Mouse (Mus musculus) kidney, embryonic 16.5 days (tissue): ENCODE data around the gene Dip2b. TPM values are rescaled to one million over a fixed set of nuclear protein-coding genes. Genes with fewer than 3 reads are reported as not detected.

Experiments used
- ATAC-seq: fragments of 200-750 bp; cut with Nextera tagmentation; 2 replicates; pipeline ENCODE4 v1.8.0; 2017; ENCODE audit warnings: moderate TSS enrichment; ENCODE audit not compliant: low FRiP score, low TSS enrichment
- H3K27ac ChIP-seq: fragments of 300-500 bp; sonication (generic); 2 replicates; pipeline ENCODE4 v1.5.1; 2014; ENCODE audit warnings: low read length
- H3K27me3 ChIP-seq: fragments of 300-500 bp; sonication (generic); 2 replicates; pipeline ENCODE4 v1.6.1; 2014; ENCODE audit warnings: low read length, control low read depth, mixed read lengths; ENCODE audit not compliant: insufficient read depth
- H3K36me3 ChIP-seq: fragments of 300-500 bp; sonication (generic); 2 replicates; pipeline ENCODE4 v1.6.1; 2014; ENCODE audit warnings: low read length, control low read depth, mixed read lengths; ENCODE audit not compliant: insufficient read depth
- H3K4me1 ChIP-seq: fragments of 300-500 bp; sonication (generic); 2 replicates; pipeline ENCODE4 v1.6.1; 2014; ENCODE audit warnings: low read length, control low read depth, mixed read lengths; ENCODE audit not compliant: insufficient read depth
- H3K4me2 ChIP-seq: fragments of 300-500 bp; sonication (generic); replicated peaks from 2 replicates; pipeline ENCODE4 v1.6.1; 2014; ENCODE audit warnings: low read depth, low read length
- H3K4me3 ChIP-seq: fragments of 300-500 bp; sonication (generic); 2 replicates; pipeline ENCODE4 v1.5.1; 2014; ENCODE audit warnings: mild to moderate bottlenecking, low read length
- H3K9ac ChIP-seq: fragments of 300-500 bp; sonication (generic); replicated peaks from 2 replicates; pipeline ENCODE4 v1.6.1; 2014; ENCODE audit warnings: low read length
- H3K9me3 ChIP-seq: fragments of 300-500 bp; sonication (generic); 2 replicates; pipeline ENCODE4 v1.6.1; 2016; ENCODE audit warnings: low read length, control low read depth
- WGBS: fragments of 180-500 bp; shearing (Covaris S2); extraction: QIAGEN DNeasy Blood & Tissue Kit; methylation state at CpG from one replicate; pipeline ENCODE4 v1.1.7; 2014; 5-methylcytosine and 5-hydroxymethylcytosine counted together
- polyA plus RNA-seq: library from polyadenylated mRNA; unstranded; fragments of >200 nt; fragmentation: Nextera tagmentation; extraction: Ambion mirVana; gene quantifications from 2 replicates; pipeline ENCODE4 v1.2.1, GENCODE M21; 2015

Gene Dip2b
- polyA plus RNA-seq, 1 experiment from 2014 or later = 8.8 TPM

GRCm38 (mm10) chr15:100096587-100097428 is 58.3 kb downstream of the Dip2b start:
- H3K9ac ChIP-seq = no peak overlapping the region
- ATAC-seq = no peak
- peaks cover 31% of the 10 kb centered on the region for H3K4me1 ChIP-seq
- H3K27me3 ChIP-seq = no peaks in the 10 kb centered on the region
- H3K36me3 ChIP-seq = no peaks in the 10 kb centered on the region
- no peak overlapping the region for H3K4me3 ChIP-seq
- H3K27ac ChIP-seq = no peak overlapping the region
- H3K9me3 ChIP-seq = no peaks in the 10 kb centered on the region
- H3K4me2 ChIP-seq = no peak overlapping the region
- WGBS = 84% methylated on average over 7 of the region's 7 CpGs

GRCm38 (mm10) chr15:100100336-100100735 is 61.9 kb downstream of the Dip2b start:
- Histone ChIP-seq H3K4me2 (no peak overlapping the region), H3K27me3 (no peaks in the 10 kb centered on the region), H3K9me3 (no peaks in the 10 kb centered on the region), H3K4me1 (peaks cover 29% of the 10 kb centered on the region), H3K4me3 (no peak overlapping the region), H3K36me3 (no peaks in the 10 kb centered on the region), H3K27ac (no peak overlapping the region), H3K9ac (no peak overlapping the region)
- WGBS = 75% methylated on average over 7 of the region's 7 CpGs
- no peak for ATAC-seq

- no peaks in the 10 kb centered on the region for H3K9me3 ChIP-seq
- no peak overlapping the region for H3K4me3 ChIP-seq
- H3K27me3 ChIP-seq = no peaks in the 10 kb centered on the region
- H3K4me2 ChIP-seq = no peak overlapping the region
- no peak overlapping the region for H3K9ac ChIP-seq
- no peak for ATAC-seq
- no peaks in the 10 kb centered on the region for H3K36me3 ChIP-seq
- peak overlapping the region; percentile 48; the same call in 1 of the 2 replicates for H3K27ac ChIP-seq
- H3K4me1 ChIP-seq = peaks cover 29% of the 10 kb centered on the region
Measured at GRCm38 (mm10) chr15:100101206-100101605, 62.7 kb downstream of the Dip2b start.

GRCm38 (mm10) chr15:100104126-100104525 is 65.7 kb downstream of the Dip2b start:
- 84% methylated on average over 2 of the region's 2 CpGs for WGBS
- Histone ChIP-seq H3K27ac (no peak overlapping the region), H3K4me3 (no peak overlapping the region), H3K9me3 (no peaks in the 10 kb centered on the region), H3K36me3 (no peaks in the 10 kb centered on the region), H3K4me1 (peaks cover 40% of the 10 kb centered on the region), H3K27me3 (no peaks in the 10 kb centered on the region), H3K4me2 (no peak overlapping the region), H3K9ac (no peak overlapping the region)
- no peak for ATAC-seq

- WGBS = 78% methylated on average over 18 of the region's 18 CpGs
- H3K4me1 ChIP-seq = peaks cover 31% of the 10 kb centered on the region
- no peak overlapping the region for H3K27ac ChIP-seq
- ATAC-seq = no peak
- H3K36me3 ChIP-seq = no peaks in the 10 kb centered on the region
- no peaks in the 10 kb centered on the region for H3K27me3 ChIP-seq
- no peak overlapping the region for H3K4me3 ChIP-seq
- H3K4me2 ChIP-seq = no peak overlapping the region
- H3K9me3 ChIP-seq = no peaks in the 10 kb centered on the region
- H3K9ac ChIP-seq = no peak overlapping the region
Measured at GRCm38 (mm10) chr15:100108071-100108782, 69.8 kb downstream of the Dip2b start.

- no peak for ATAC-seq
- H3K4me3 ChIP-seq = no peak overlapping the region
- H3K9me3 ChIP-seq = no peaks in the 10 kb centered on the region
- H3K27me3 ChIP-seq = no peaks in the 10 kb centered on the region
- 75% methylated on average over 3 of the region's 3 CpGs for WGBS
- H3K36me3 ChIP-seq = no peaks in the 10 kb centered on the region
- H3K9ac ChIP-seq = no peak overlapping the region
- H3K27ac ChIP-seq = no peak overlapping the region
- H3K4me1 ChIP-seq = peaks cover 40% of the 10 kb centered on the region
- H3K4me2 ChIP-seq = no peak overlapping the region
Measured at GRCm38 (mm10) chr15:100109916-100110315, 71.5 kb downstream of the Dip2b start.

- Histone ChIP-seq H3K27ac (peak overlapping the region; percentile 44), H3K4me2 (no peak overlapping the region), H3K27me3 (no peaks in the 10 kb centered on the region), H3K9me3 (no peaks in the 10 kb centered on the region), H3K4me1 (peaks cover 37% of the 10 kb centered on the region), H3K9ac (no peak overlapping the region), H3K4me3 (no peak overlapping the region), H3K36me3 (no peaks in the 10 kb centered on the region)
- 0 out of 2 replicates have a peak, but pooled peaks have one; percentile 35 for ATAC-seq
- WGBS = 38% methylated on average over 9 of the region's 9 CpGs
Measured at GRCm38 (mm10) chr15:100111891-100112290, 73.4 kb downstream of the Dip2b start.

- ATAC-seq = peak; percentile 27; the same call in 1 of the 2 replicates
- Histone ChIP-seq H3K27me3 (no peaks in the 10 kb centered on the region), H3K4me1 (peaks cover 35% of the 10 kb centered on the region), H3K9me3 (no peaks in the 10 kb centered on the region), H3K27ac (peak overlapping the region; percentile 50), H3K36me3 (no peaks in the 10 kb centered on the region), H3K9ac (no peak overlapping the region), H3K4me3 (no peak overlapping the region), H3K4me2 (no peak overlapping the region)
- 40% methylated on average over 9 of the region's 9 CpGs for WGBS
Measured at GRCm38 (mm10) chr15:100112309-100112966, 74.0 kb downstream of the Dip2b start.

GRCm38 (mm10) chr15:100113343-100114275 is 75.1 kb downstream of the Dip2b start:
- Histone ChIP-seq H3K9ac (no peak overlapping the region), H3K27me3 (no peaks in the 10 kb centered on the region), H3K4me2 (no peak overlapping the region), H3K4me3 (no peak overlapping the region), H3K27ac (peak overlapping the region; percentile 50; the same call in 1 of the 2 replicates), H3K4me1 (peaks cover 29% of the 10 kb centered on the region), H3K36me3 (0 out of 2 replicates have a peak, but pooled peaks cover 9% of the 10 kb centered on the region), H3K9me3 (no peaks in the 10 kb centered on the region)
- ATAC-seq = peak; percentile 78
- WGBS = 47% methylated on average over 10 of the region's 10 CpGs
